Mouse (Mus musculus) hindbrain, embryonic 11.5 days (tissue): ENCODE measurements around the gene Samm50. TPM values are rescaled to one million over a fixed set of nuclear protein-coding genes. Genes with fewer than 3 reads are reported as not detected.

Experiments used
- ATAC-seq: fragments of 200-750 bp; cut with Nextera tagmentation; 2 replicates; pipeline ENCODE4 v1.8.0; 2017; ENCODE audit warnings: mild to moderate bottlenecking, moderate TSS enrichment, moderate library complexity; ENCODE audit not compliant: low FRiP score
- DNase-seq: peaks from one replicate; pipeline ENCODE4 v3.0.0-alpha.2; 2015; ENCODE audit warnings: low spot score
- H3K27ac ChIP-seq: fragments of 300-500 bp; sonication (generic); 2 replicates; pipeline ENCODE4 v1.5.1; 2014; ENCODE audit warnings: mild to moderate bottlenecking, low read depth, low read length
- H3K27me3 ChIP-seq: fragments of 300-500 bp; sonication (generic); 2 replicates; pipeline ENCODE4 v1.6.1; 2014; ENCODE audit warnings: mild to moderate bottlenecking, low read length, moderate library complexity, mixed read lengths; ENCODE audit not compliant: control insufficient read depth, insufficient read depth
- H3K36me3 ChIP-seq: fragments of 300-500 bp; sonication (generic); 2 replicates; pipeline ENCODE4 v1.6.1; 2014; ENCODE audit warnings: mild to moderate bottlenecking, low read length, moderate library complexity, mixed read lengths; ENCODE audit not compliant: control insufficient read depth, insufficient read depth
- H3K4me1 ChIP-seq: fragments of 300-500 bp; sonication (generic); replicated peaks from 2 replicates; pipeline ENCODE4 v1.6.1; 2014; ENCODE audit warnings: low read length, mixed read lengths; ENCODE audit not compliant: control insufficient read depth, insufficient read depth
- H3K4me2 ChIP-seq: fragments of 300-500 bp; sonication (generic); replicated peaks from 2 replicates; pipeline ENCODE4 v1.6.1; 2014; ENCODE audit warnings: mild to moderate bottlenecking, low read depth, low read length
- H3K4me3 ChIP-seq: fragments of 300-500 bp; sonication (generic); 2 replicates; pipeline ENCODE4 v1.5.1; 2014; ENCODE audit warnings: low read depth, low read length
- H3K9ac ChIP-seq: fragments of 300-500 bp; sonication (generic); 2 replicates; pipeline ENCODE4 v1.6.1; 2014; ENCODE audit warnings: low read depth, low read length
- H3K9me3 ChIP-seq: fragments of 300-500 bp; sonication (generic); 2 replicates; pipeline ENCODE4 v1.6.1; 2016; ENCODE audit warnings: low read length; ENCODE audit not compliant: control insufficient read depth
- WGBS: fragments of 180-500 bp; shearing (Covaris S2); extraction: QIAGEN DNeasy Blood & Tissue Kit; methylation state at CpG from one replicate; pipeline ENCODE4 v1.1.7; 2014; 5-methylcytosine and 5-hydroxymethylcytosine counted together
- polyA plus RNA-seq: library from polyadenylated mRNA; unstranded; fragments of >200 nt; fragmentation: Nextera tagmentation; extraction: Ambion mirVana; gene quantifications from 2 replicates; pipeline ENCODE4 v1.2.1, GENCODE M21; 2014

Samm50 gene
- polyA plus RNA-seq, 1 experiment from 2014 or later, result 66.7 TPM

GRCm38 (mm10) chr15:84238991-84239401 is 47.0 kb downstream of the Samm50 start:
- H3K9me3 ChIP-seq, result no peaks in the 10 kb centered on the region
- H3K4me3 ChIP-seq, result no peak overlapping the region
- ATAC-seq (no peak), DNase-seq (no peak)
- H3K4me2 ChIP-seq, result no peak overlapping the region
- no peak overlapping the region for H3K9ac ChIP-seq
- H3K27ac ChIP-seq, result no peak overlapping the region
- peaks cover 2% of the 10 kb centered on the region; the same call in 1 of the 2 replicates for H3K4me1 ChIP-seq
- H3K27me3 ChIP-seq, result no peaks in the 10 kb centered on the region
- 28% methylated on average over 16 of the region's 16 CpGs for WGBS
- H3K36me3 ChIP-seq, result no peaks in the 10 kb centered on the region

DNA sequence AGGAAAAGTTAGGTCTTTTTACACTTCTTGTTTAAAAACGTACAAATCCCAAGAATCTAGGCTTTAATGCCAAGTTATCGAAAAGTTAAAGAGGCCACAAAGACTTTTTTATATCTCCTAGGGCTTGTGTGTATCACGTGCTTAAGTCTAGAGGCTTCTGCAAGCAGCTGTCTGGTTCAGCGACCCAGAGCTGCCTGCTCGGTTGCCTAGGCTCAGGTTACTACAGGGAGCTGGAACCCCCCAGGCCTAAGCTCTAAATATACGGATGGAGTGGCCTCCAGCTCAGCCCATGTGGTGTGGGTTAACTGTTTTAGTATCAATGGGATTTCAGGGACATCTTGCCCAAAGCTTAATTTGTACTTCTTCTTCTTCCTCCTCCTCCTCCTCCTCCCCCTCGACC is 49.5 kb downstream of the Samm50 start:
- WGBS, result 45% methylated on average over 7 of the region's 7 CpGs
- ATAC-seq, result no peak
- no peaks in the 10 kb centered on the region for H3K27me3 ChIP-seq

GRCm38 (mm10) chr15:84245104-84245503 is 53.1 kb downstream of the Samm50 start:
- Histone ChIP-seq H3K27ac (no peak overlapping the region), H3K36me3 (no peaks in the 10 kb centered on the region), H3K4me1 (no peaks in the 10 kb centered on the region), H3K27me3 (no peaks in the 10 kb centered on the region), H3K9me3 (peaks cover 3% of the 10 kb centered on the region; the same call in 1 of the 2 replicates), H3K4me3 (no peak overlapping the region), H3K4me2 (no peak overlapping the region), H3K9ac (no peak overlapping the region)
- WGBS, result 85% methylated on average over 7 of the region's 7 CpGs
- no peak for DNase-seq
- ATAC-seq, result no peak

More for the DNA sequence above, 49.5 kb downstream of the Samm50 start:
- Histone ChIP-seq H3K27ac (no peak overlapping the region), H3K9ac (no peak overlapping the region), H3K4me3 (no peak overlapping the region), H3K9me3 (no peaks in the 10 kb centered on the region), H3K4me2 (no peak overlapping the region), H3K4me1 (peaks cover 2% of the 10 kb centered on the region; the same call in 1 of the 2 replicates), H3K36me3 (no peaks in the 10 kb centered on the region)
- no peak for DNase-seq

DNA sequence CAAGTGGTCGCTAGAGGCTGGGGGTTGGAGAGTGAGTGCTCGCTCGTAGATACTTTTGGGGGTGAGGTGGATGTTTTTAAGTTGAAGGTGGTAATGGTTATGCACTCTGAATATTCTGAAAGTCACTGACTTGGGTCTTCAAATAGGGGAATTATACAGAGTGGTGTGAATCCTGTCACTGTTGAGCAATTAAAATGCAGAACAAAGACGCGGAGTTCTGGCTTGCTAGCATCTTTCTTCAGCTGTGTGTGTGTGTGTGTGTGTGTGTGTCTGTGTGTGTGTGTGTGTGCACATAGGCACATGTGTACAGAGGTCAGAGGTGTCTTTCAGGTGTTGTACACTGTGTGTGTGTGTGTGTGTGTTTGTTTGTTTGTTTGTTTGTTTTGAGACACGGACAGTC is 54.2 kb downstream of the Samm50 start:
- no peaks in the 10 kb centered on the region for H3K36me3 ChIP-seq
- no peak overlapping the region for H3K9ac ChIP-seq
- no peaks in the 10 kb centered on the region for H3K27me3 ChIP-seq
- 92% methylated on average over 6 of the region's 6 CpGs for WGBS
- no peak overlapping the region for H3K27ac ChIP-seq
- DNase-seq (no peak), ATAC-seq (no peak)
- H3K4me2 ChIP-seq, result no peak overlapping the region
- H3K4me1 ChIP-seq, result no peaks in the 10 kb centered on the region
- peaks cover 3% of the 10 kb centered on the region; the same call in 1 of the 2 replicates for H3K9me3 ChIP-seq
- no peak overlapping the region for H3K4me3 ChIP-seq

DNA sequence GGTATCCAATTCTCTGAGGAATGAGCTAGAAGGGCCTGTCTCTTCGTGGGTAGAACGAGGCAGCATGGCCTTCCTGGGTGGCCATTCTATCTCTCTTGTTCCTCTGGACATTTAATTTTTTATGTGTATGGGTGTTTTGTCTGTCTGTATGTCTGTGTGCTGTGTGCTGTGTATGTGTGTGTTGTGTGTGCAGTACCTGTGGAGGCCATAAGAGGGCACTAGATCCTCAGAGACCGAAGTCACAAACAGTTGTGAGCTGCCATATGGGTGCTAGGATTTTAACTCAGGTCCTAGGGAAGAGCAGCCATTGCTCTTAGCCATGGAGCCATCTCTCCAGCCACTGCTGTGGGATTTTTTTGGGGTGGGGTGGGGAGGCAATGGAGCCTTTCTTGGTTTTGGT is 55.3 kb downstream of the Samm50 start:
- H3K4me3 ChIP-seq, result no peak overlapping the region
- no peaks in the 10 kb centered on the region for H3K4me1 ChIP-seq
- H3K36me3 ChIP-seq, result no peaks in the 10 kb centered on the region
- DNase-seq (no peak), ATAC-seq (no peak)
- H3K9ac ChIP-seq, result no peak overlapping the region
- no peak overlapping the region for H3K27ac ChIP-seq
- peaks cover 3% of the 10 kb centered on the region; the same call in 1 of the 2 replicates for H3K9me3 ChIP-seq
- WGBS, result 87% methylated on average over 3 of the region's 3 CpGs
- no peaks in the 10 kb centered on the region for H3K27me3 ChIP-seq
- no peak overlapping the region for H3K4me2 ChIP-seq

DNA sequence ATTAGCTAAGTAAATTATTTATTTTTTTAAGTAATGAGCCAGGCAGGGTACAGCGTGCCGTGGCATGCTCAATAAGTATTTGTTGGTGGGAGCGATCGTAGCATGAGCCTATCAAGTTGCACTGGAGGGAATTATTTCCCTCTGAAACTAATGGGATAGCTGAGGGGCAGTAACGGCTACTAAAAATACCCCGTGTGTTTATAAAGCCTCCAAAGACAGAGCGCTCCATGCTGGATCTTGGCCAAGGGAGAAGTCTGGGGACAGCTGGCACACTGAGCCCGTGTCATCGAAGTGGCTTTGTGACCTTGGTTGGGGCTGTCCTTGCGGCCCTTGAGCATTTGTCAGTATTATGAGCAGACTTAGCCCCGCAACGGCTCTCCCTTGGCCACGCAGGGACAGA is 59.2 kb downstream of the Samm50 start:
- Histone ChIP-seq H3K4me2 (no peak overlapping the region), H3K9ac (no peak overlapping the region), H3K27ac (no peak overlapping the region), H3K27me3 (no peaks in the 10 kb centered on the region), H3K4me3 (no peak overlapping the region), H3K4me1 (no peaks in the 10 kb centered on the region; the same call in 1 of the 2 replicates), H3K9me3 (peaks cover 3% of the 10 kb centered on the region; the same call in 1 of the 2 replicates), H3K36me3 (no peaks in the 10 kb centered on the region)
- 79% methylated on average over 13 of the region's 13 CpGs for WGBS
- DNase-seq (no peak), ATAC-seq (no peak)

DNA sequence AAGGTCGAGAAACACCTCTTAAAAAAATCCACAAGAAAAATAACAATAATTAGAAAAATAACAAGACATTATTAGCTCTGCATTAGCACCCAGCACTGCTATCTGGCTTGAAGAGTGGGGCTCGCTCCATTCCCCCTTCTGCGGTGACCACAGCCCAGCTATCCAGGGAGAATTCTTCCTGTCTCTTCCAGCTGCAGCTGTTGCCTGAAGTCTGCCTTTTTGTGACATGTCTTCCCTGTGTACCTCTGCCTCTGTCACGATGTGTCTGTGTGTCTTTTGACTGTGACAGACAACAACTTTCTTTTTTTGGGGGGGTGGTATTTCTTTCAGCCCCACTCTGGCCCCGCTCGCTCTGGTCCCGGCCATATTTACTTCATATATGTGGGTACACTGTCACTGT is 60.6 kb downstream of the Samm50 start:
- WGBS, result 93% methylated on average over 7 of the region's 7 CpGs
- H3K9me3 ChIP-seq, result no peaks in the 10 kb centered on the region
- H3K4me3 ChIP-seq, result no peak overlapping the region
- H3K4me1 ChIP-seq, result no peaks in the 10 kb centered on the region; the same call in 1 of the 2 replicates
- H3K27ac ChIP-seq, result no peak overlapping the region
- H3K36me3 ChIP-seq, result no peaks in the 10 kb centered on the region
- no peak for ATAC-seq
- H3K4me2 ChIP-seq, result no peak overlapping the region
- no peak overlapping the region for H3K9ac ChIP-seq
- H3K27me3 ChIP-seq, result no peaks in the 10 kb centered on the region
- DNase-seq, result no peak

- no peak for DNase-seq
- no peak for ATAC-seq
- Histone ChIP-seq H3K4me2 (no peak overlapping the region), H3K9me3 (no peaks in the 10 kb centered on the region), H3K4me1 (peaks cover 2% of the 10 kb centered on the region; the same call in 1 of the 2 replicates), H3K36me3 (no peaks in the 10 kb centered on the region), H3K9ac (no peak overlapping the region), H3K27ac (no peak overlapping the region; the same call in 1 of the 2 replicates), H3K27me3 (no peaks in the 10 kb centered on the region), H3K4me3 (no peak overlapping the region)
- WGBS, result 65% methylated on average over 11 of the region's 11 CpGs
Observed at GRCm38 (mm10) chr15:84253757-84254156, 61.7 kb downstream of the Samm50 start.

- Histone ChIP-seq H3K9me3 (no peaks in the 10 kb centered on the region), H3K36me3 (no peaks in the 10 kb centered on the region), H3K9ac (no peak overlapping the region), H3K4me3 (no peak overlapping the region), H3K4me2 (no peak overlapping the region), H3K4me1 (peaks cover 2% of the 10 kb centered on the region; the same call in 1 of the 2 replicates), H3K27me3 (no peaks in the 10 kb centered on the region), H3K27ac (no peak overlapping the region)
- 71% methylated on average over 8 of the region's 8 CpGs for WGBS
- no peak for ATAC-seq
- no peak for DNase-seq
Observed at GRCm38 (mm10) chr15:84254387-84254786, 62.3 kb downstream of the Samm50 start.
